In the genomic region with DNA sequence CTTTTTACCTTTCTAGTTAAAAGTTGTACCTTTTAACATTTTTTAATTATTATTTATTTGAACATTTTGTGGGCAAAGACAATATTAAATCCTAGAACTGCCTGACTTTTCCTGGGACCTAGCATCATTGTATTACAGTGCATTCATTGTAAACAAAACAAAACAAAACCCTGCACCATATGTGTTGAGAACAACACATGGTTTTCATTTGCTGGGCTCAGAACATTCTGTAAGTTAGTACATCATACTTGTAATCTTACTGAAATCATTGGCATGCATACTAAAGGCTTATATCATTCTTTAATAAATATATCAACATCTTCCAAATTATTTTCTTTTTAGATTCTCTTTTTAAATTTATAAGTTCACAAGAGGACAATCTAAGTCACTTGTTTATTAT, we compare ENCODE assay signal across 27 mouse cellular contexts.
"Had no signal": no experiment of that assay in that cellular context is flagged by ENCODE, and none has a peak within 500 bp of the region (broad histone marks: within the 10 kb centered on the region; RNA-seq: fewer than 3 reads in every experiment).

No protein-coding gene starts in this region.

- H3K9me3 ChIP-seq: heart, embryonic 10.5 days; heart, embryonic 12.5 days; hindbrain, embryonic 10.5 days; hindbrain, embryonic 12.5 days; intestine, embryonic 15.5 days; limb, embryonic 13.5 days; liver, embryonic 13.5 days; liver, embryonic 15.5 days had no signal

- H3K27ac ChIP-seq: gastrocnemius, adult 2 months; heart, embryonic 10.5 days; hindbrain, embryonic 10.5 days; hindbrain, embryonic 12.5 days; hindbrain, embryonic 14.5 days; intestine, embryonic 15.5 days; layer of hippocampus, adult 2 months; left cerebral cortex, adult 2 months; limb, embryonic 13.5 days; liver, embryonic 13.5 days; liver, embryonic 15.5 days had no signal

- ATAC-seq: hindbrain, embryonic 16.5 days; inflammation-experienced regulatory T-cells, adult 6 months; intestine, embryonic 15.5 days; intestine, postnatal 0 days had no signal

- H3K4me3 ChIP-seq: gastrocnemius, adult 2 months; heart, embryonic 10.5 days; heart, embryonic 12.5 days; hindbrain, embryonic 10.5 days; hindbrain, embryonic 12.5 days; intestine, embryonic 15.5 days; layer of hippocampus, adult 2 months; left cerebral cortex, adult 2 months; limb, embryonic 13.5 days; liver, embryonic 13.5 days; liver, embryonic 15.5 days had no signal

- DNase-seq: gastrocnemius, adult 2 months; gastrocnemius, postnatal 10 days; gastrocnemius, postnatal 25 days; heart, adult 18-20 months; heart, postnatal 10 days; heart, postnatal 4 days; kidney, adult 18-20 months; kidney, adult 8-10 months; kidney, postnatal 10 days; kidney, postnatal 25 days; kidney, postnatal 4 days; liver; liver, embryonic 13.5 days had no signal

- H3K4me1 ChIP-seq: intestine, embryonic 15.5 days had no signal

- H3K4me2 ChIP-seq: heart, embryonic 12.5 days; hindbrain, embryonic 12.5 days; hindbrain, embryonic 14.5 days; intestine, embryonic 15.5 days; limb, embryonic 13.5 days; liver, embryonic 11.5 days; liver, embryonic 13.5 days; liver, embryonic 15.5 days had no signal

- H3K9ac ChIP-seq: heart, embryonic 12.5 days; hindbrain, embryonic 12.5 days; hindbrain, embryonic 14.5 days; intestine, embryonic 15.5 days; limb, embryonic 13.5 days; liver, embryonic 13.5 days; liver, embryonic 15.5 days had no signal

- H3K36me3 ChIP-seq: hindbrain, embryonic 12.5 days; intestine, embryonic 15.5 days; limb, embryonic 13.5 days; liver, embryonic 13.5 days; liver, embryonic 15.5 days had no signal

- H3K27me3 ChIP-seq: heart, embryonic 12.5 days; hindbrain, embryonic 12.5 days; intestine, embryonic 15.5 days; limb, embryonic 13.5 days had no signal
